Mouse (Mus musculus) erythroblast, embryonic 14.5 days (primary cell): ENCODE results near the gene Pld5.

Source experiments
- GATA1 ChIP-seq: IDR thresholded peaks from 2 replicates; pipeline ENCODE4 v1.6.1; 2012; ENCODE audit warnings: low read length, inconsistent platforms, mixed read lengths
- TAL1 ChIP-seq: IDR thresholded peaks from 3 replicates; pipeline ENCODE4 v1.6.1; 2012; ENCODE audit warnings: low read length, inconsistent platforms, mixed read lengths

GRCm38 (mm10) chr1:176065281-176065680 is 209.8 kb downstream of the Pld5 start:
- TF ChIP-seq TAL1 (no peak), GATA1 (no peak)
